Comparison of ENCODE assay signal across 8 mouse cellular contexts in genomic region chrX:20869962-20870513, GRCm38 (mm10). TPM values are rescaled to one million over a fixed set of nuclear protein-coding genes. Genes with fewer than 3 reads are reported as not detected.
DNase-seq lines count a peak whose midpoint lies in the region; ATAC-seq lines count a peak whose summit lies in the region.

Gene Timp1, plus strand, starts transcription at chrX:20870166.

- H3K4me3 ChIP-seq in embryonic facial prominence, embryonic 15.5 days (replicated peaks): peak within 1 kb of the TSS; percentile 37
- peak within 1 kb of the TSS; percentile 19; the same call in 1 of the 2 replicates for H3K4me3 ChIP-seq in liver, embryonic 13.5 days (replicated peaks)
- peak within 1 kb of the TSS; percentile 14; the same call in 1 of the 2 replicates for H3K4me3 ChIP-seq in neural tube, embryonic 13.5 days

- ATAC-seq in embryonic facial prominence, embryonic 15.5 days (ENCODE audit: insufficient number of reproducible peaks, low FRiP score, low TSS enrichment, low read depth): peak; percentile 88
- no peak for ATAC-seq in liver, embryonic 13.5 days (ENCODE audit: low read depth)
- no peak for ATAC-seq in neural tube, embryonic 13.5 days (ENCODE audit: low read depth)
- no peak for ATAC-seq in megakaryocyte, adult 5-6 weeks (ENCODE audit: poor library complexity, severe bottlenecking)

- H3K4me2 ChIP-seq in embryonic facial prominence, embryonic 15.5 days (replicated peaks): peak within 1 kb of the TSS; percentile 49
- peak within 1 kb of the TSS; percentile 30; the same call in 1 of the 2 replicates for H3K4me2 ChIP-seq in liver, embryonic 13.5 days
- peak within 1 kb of the TSS; percentile 38 for H3K4me2 ChIP-seq in neural tube, embryonic 13.5 days

- no peak within 1 kb of the TSS for H3K9ac ChIP-seq in embryonic facial prominence, embryonic 15.5 days
- H3K9ac ChIP-seq in liver, embryonic 13.5 days: no peak within 1 kb of the TSS
- H3K9ac ChIP-seq in neural tube, embryonic 13.5 days: no peak within 1 kb of the TSS

- H3K27ac ChIP-seq in embryonic facial prominence, embryonic 15.5 days (replicated peaks): no peak within 1 kb of the TSS
- H3K27ac ChIP-seq in liver, embryonic 13.5 days: no peak within 1 kb of the TSS
- H3K27ac ChIP-seq in neural tube, embryonic 13.5 days (replicated peaks): no peak within 1 kb of the TSS

- H3K36me3 ChIP-seq in embryonic facial prominence, embryonic 15.5 days: no peaks in the 10 kb centered on the region
- H3K36me3 ChIP-seq in liver, embryonic 13.5 days: no peaks in the 10 kb centered on the region
- H3K36me3 ChIP-seq in neural tube, embryonic 13.5 days: no peaks in the 10 kb centered on the region

- no peaks in the 10 kb centered on the region for H3K9me3 ChIP-seq in embryonic facial prominence, embryonic 15.5 days (replicated peaks)
- H3K9me3 ChIP-seq in liver, embryonic 13.5 days (replicated peaks): no peaks in the 10 kb centered on the region
- no peaks in the 10 kb centered on the region for H3K9me3 ChIP-seq in neural tube, embryonic 13.5 days

- WGBS in embryonic facial prominence, embryonic 15.5 days: 16% methylated on average over 18 of the region's 18 CpGs
- WGBS in liver, embryonic 13.5 days (ENCODE audit: insufficient replicate concordance): 9% methylated on average over 18 of the region's 18 CpGs
- 19% methylated on average over 18 of the region's 18 CpGs for WGBS in neural tube, embryonic 13.5 days

- H3K4me1 ChIP-seq in embryonic facial prominence, embryonic 15.5 days: no peaks in the 10 kb centered on the region
- H3K4me1 ChIP-seq in liver, embryonic 13.5 days (replicated peaks): no peaks in the 10 kb centered on the region
- H3K4me1 ChIP-seq in neural tube, embryonic 13.5 days (replicated peaks): no peaks in the 10 kb centered on the region

- H3K27me3 ChIP-seq in embryonic facial prominence, embryonic 15.5 days: no peaks in the 10 kb centered on the region
- H3K27me3 ChIP-seq in liver, embryonic 13.5 days: 0 out of 2 replicates have a peak, but pooled peaks cover 11% of the 10 kb centered on the region
- H3K27me3 ChIP-seq in neural tube, embryonic 13.5 days: no peaks in the 10 kb centered on the region

- intact Hi-C loops in heart, postnatal 14 days (cut with DNase I): loop anchor here (5.0 kb wide), 1 partner anchor 163 kb away; no protein-coding TSS in a partner anchor

- DNase-seq in thymus, postnatal 4 days: peak; percentile 15
- no peak for DNase-seq in thymus, postnatal 14 days
- peak; percentile 16 to 44 for DNase-seq in heart, postnatal 14 days
- DNase-seq in liver, embryonic 13.5 days: no peak
- no peak for DNase-seq in cerebellum, postnatal 25 days

RNA-seq across cellular contexts. Expression of gene Timp1, which starts in this region (rescaled TPM):
- polyA plus RNA-seq in embryonic facial prominence, embryonic 15.5 days (2015; fragmentation: Nextera tagmentation; extraction: Ambion mirVana): 43.2 and 44.4 TPM in 2 replicates
- total RNA-seq in heart, postnatal 14 days (2021): 1 to 10 TPM; 9.1 to 9.7 TPM
- 3.1 and 3.3 TPM in 2 replicates for polyA plus RNA-seq in liver, embryonic 13.5 days (2015; fragmentation: Nextera tagmentation; extraction: Ambion mirVana)
- polyA plus RNA-seq in neural tube, embryonic 13.5 days (2015; fragmentation: Nextera tagmentation; extraction: Ambion mirVana): 5.0 and 5.3 TPM in 2 replicates
- not detected in 2 replicates for total RNA-seq in megakaryocyte, adult 5-6 weeks (2015)
- 0.55 TPM in 1 of 2 replicates, not detected in the other for total RNA-seq in megakaryocyte, adult 5-6 weeks (2017)

Comparison
In these comparisons a context has a peak if more than half of its experiments do, and no peak if none do; other contexts are left out.
1. RNA of gene Timp1 (total RNA-seq): 9.1 to 9.7 TPM in heart, postnatal 14 days; 0.55 TPM in megakaryocyte, adult 5-6 weeks; every median in the first group is over 4 times any median in the second.
2. DNase-seq: peak in thymus, postnatal 4 days (single experiment) and heart, postnatal 14 days (2 of 2); none in thymus, postnatal 14 days (single experiment), liver, embryonic 13.5 days (single experiment) and cerebellum, postnatal 25 days (0 of 2).
3. Peak in every context shown above with its lines, with median percentiles within 50 percentile points of each other: H3K4me2 ChIP-seq and H3K4me3 ChIP-seq.